9 mouse cellular contexts compared by ENCODE assay signal in the genomic region with DNA sequence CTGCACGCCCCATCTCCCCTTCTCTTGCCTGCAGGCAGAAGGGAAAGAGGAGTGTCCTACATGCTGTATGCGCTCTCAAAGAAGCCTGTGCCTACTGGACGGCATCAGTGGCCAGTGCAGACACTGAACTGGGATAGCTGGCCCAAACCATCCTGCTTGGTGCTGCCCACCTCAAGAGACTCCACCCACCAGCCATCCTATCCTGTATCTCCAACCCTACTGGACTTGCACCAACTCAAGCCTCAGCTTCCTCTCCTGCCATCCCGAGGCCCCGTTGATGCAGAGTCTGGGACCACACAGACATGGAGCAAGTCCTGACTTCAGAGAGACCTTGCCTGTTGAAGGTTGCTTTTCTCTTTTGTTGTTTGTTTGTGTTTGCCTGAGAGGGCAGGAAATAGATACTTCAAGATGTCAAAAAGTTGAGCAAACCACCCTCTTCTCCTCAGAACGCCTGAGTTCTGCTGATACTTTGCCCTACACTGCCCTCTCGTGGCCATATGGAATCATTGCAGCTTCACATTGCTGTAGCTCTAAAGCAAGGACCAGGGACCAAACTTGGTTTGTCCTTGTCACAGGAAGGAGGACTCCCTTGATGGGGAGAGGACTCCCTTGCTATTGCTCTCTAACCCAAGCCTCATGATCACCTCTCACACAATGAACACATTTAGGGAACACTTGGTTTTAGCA. TPM values are rescaled to one million over a fixed set of nuclear protein-coding genes. Genes with fewer than 3 reads are reported as not detected.
DNase-seq lines count a peak whose midpoint lies in the region; ATAC-seq and TF ChIP-seq lines count a peak whose summit lies in the region.
"Had no signal": no experiment of that assay in that cellular context is flagged by ENCODE, and none has a peak within 500 bp of the region (broad histone marks: within the 10 kb centered on the region; RNA-seq: fewer than 3 reads in every experiment).

No protein-coding gene starts in this region.

- peak; percentile 71 for DNase-seq in CD4-positive helper T cell, adult 2 months (ENCODE audit: low read depth, low spot score)
- peak; percentile 82 for DNase-seq in adrenal gland, postnatal 14 days
- peak; percentile 72 for DNase-seq in embryonic facial prominence, embryonic 10.5 days (ENCODE audit: low spot score)
- peak; percentile 67 to 77 for DNase-seq in heart, adult 9 months (ENCODE audit: low spot score in 2 of 2)
- peak; percentile 79 for DNase-seq in kidney, postnatal 14 days
- peak; percentile 26 for DNase-seq in liver, embryonic 13.5 days

- H3K27ac ChIP-seq in embryonic facial prominence, embryonic 10.5 days (replicated peaks) = no peak overlapping the region
- no peak overlapping the region for H3K27ac ChIP-seq in liver, embryonic 13.5 days
- H3K27ac ChIP-seq in neural tube, embryonic 12.5 days = no peak overlapping the region
- H3K27ac ChIP-seq in testis, adult 2 months (ENCODE audit: control insufficient read depth, insufficient read depth, low read depth, low read length) = no peak overlapping the region

- H3K4me1 ChIP-seq in embryonic facial prominence, embryonic 10.5 days = peaks cover 4% of the 10 kb centered on the region; the same call in 1 of the 2 replicates
- H3K4me1 ChIP-seq in liver, embryonic 13.5 days (replicated peaks) = no peaks in the 10 kb centered on the region
- H3K4me1 ChIP-seq in neural tube, embryonic 12.5 days = no peaks in the 10 kb centered on the region
- H3K4me1 ChIP-seq in testis, adult 2 months (ENCODE audit: control insufficient read depth, insufficient read depth, low read length) = peaks cover 4% of the 10 kb centered on the region; the same call in 1 of the 2 replicates

- no peak for TF ChIP-seq POLR2A in testis, adult 2 months (IDR thresholded peaks at IDR 0.05; ENCODE audit: control insufficient read depth, low read depth, low read length)

- WGBS in embryonic facial prominence, embryonic 10.5 days = 48% methylated on average over 7 of the region's 7 CpGs
- 45% methylated on average over 7 of the region's 7 CpGs for WGBS in liver, embryonic 13.5 days (ENCODE audit: insufficient replicate concordance)
- 53% methylated on average over 7 of the region's 7 CpGs for WGBS in neural tube, embryonic 12.5 days

- no peak overlapping the region for H3K9ac ChIP-seq in liver, embryonic 13.5 days
- no peak overlapping the region for H3K9ac ChIP-seq in neural tube, embryonic 12.5 days

- no peaks in the 10 kb centered on the region for H3K36me3 ChIP-seq in embryonic facial prominence, embryonic 10.5 days (replicated peaks)
- H3K36me3 ChIP-seq in liver, embryonic 13.5 days = no peaks in the 10 kb centered on the region
- no peaks in the 10 kb centered on the region for H3K36me3 ChIP-seq in neural tube, embryonic 12.5 days
- no peaks in the 10 kb centered on the region for H3K36me3 ChIP-seq in testis, adult 2 months (ENCODE audit: control insufficient read depth, insufficient read depth, low read length)

- H3K4me2 ChIP-seq in liver, embryonic 13.5 days = no peak overlapping the region
- H3K4me2 ChIP-seq in neural tube, embryonic 12.5 days (replicated peaks) = no peak overlapping the region

- no peaks in the 10 kb centered on the region for H3K9me3 ChIP-seq in embryonic facial prominence, embryonic 10.5 days
- no peaks in the 10 kb centered on the region for H3K9me3 ChIP-seq in liver, embryonic 13.5 days (replicated peaks)
- H3K9me3 ChIP-seq in neural tube, embryonic 12.5 days = no peaks in the 10 kb centered on the region

- ATAC-seq in liver, embryonic 13.5 days (ENCODE audit: low read depth) = no peak
- peak; percentile 35; the same call in 1 of the 2 replicates for ATAC-seq in neural tube, embryonic 12.5 days (ENCODE audit: low FRiP score, low read depth)

- peaks cover 48% of the 10 kb centered on the region for H3K27me3 ChIP-seq in embryonic facial prominence, embryonic 10.5 days (replicated peaks; ENCODE audit: low read depth, poor library complexity, severe bottlenecking)
- peaks cover 2% of the 10 kb centered on the region; the same call in 1 of the 2 replicates for H3K27me3 ChIP-seq in liver, embryonic 13.5 days
- H3K27me3 ChIP-seq in neural tube, embryonic 12.5 days (replicated peaks) = peaks cover 80% of the 10 kb centered on the region
- H3K27me3 ChIP-seq in testis, adult 2 months (ENCODE audit: control insufficient read depth, insufficient read depth, low read length) = no peaks in the 10 kb centered on the region

- no peak overlapping the region for H3K4me3 ChIP-seq in embryonic facial prominence, embryonic 10.5 days
- H3K4me3 ChIP-seq in liver, embryonic 13.5 days (replicated peaks) = no peak overlapping the region
- no peak overlapping the region for H3K4me3 ChIP-seq in neural tube, embryonic 12.5 days
- H3K4me3 ChIP-seq in testis, adult 2 months (ENCODE audit: control insufficient read depth, low read depth, low read length) = no peak overlapping the region
- H3K4me3 ChIP-seq: erythroblast, embryonic 14.5 days had no signal

- TF ChIP-seq CTCF in testis, adult 2 months (IDR thresholded peaks at IDR 0.05; ENCODE audit: control insufficient read depth, insufficient read depth, insufficient replicate concordance, low read depth, low read length) = peak; percentile 63; the same call in 1 of the 2 replicates

RNA-seq across cellular contexts. Expression of a gene that starts 7.9 kb away (rescaled TPM):
- total RNA-seq in adrenal gland, postnatal 14 days (2021) = 13.3 and 25.6 TPM in 2 replicates
- polyA plus RNA-seq in embryonic facial prominence, embryonic 10.5 days (2016; fragmentation: Nextera tagmentation; extraction: Ambion mirVana) = 3.8 and 4.7 TPM in 2 replicates
- polyA plus RNA-seq in liver, embryonic 13.5 days (2015; fragmentation: Nextera tagmentation; extraction: Ambion mirVana) = 0.20 and 0.24 TPM in 2 replicates
- polyA plus RNA-seq in neural tube, embryonic 12.5 days (2016; fragmentation: Nextera tagmentation; extraction: Ambion mirVana) = not detected in 2 replicates
- polyA plus RNA-seq in testis, adult 2 months (2012; rRNA removed) = 0.32 and 4.6 TPM in 2 replicates
- polyA plus RNA-seq: erythroblast, embryonic 14.5 days had no signal

RNA-seq across cellular contexts. Expression of a gene that starts 34.1 kb away (rescaled TPM):
- total RNA-seq in adrenal gland, postnatal 14 days (2021) = not detected in 2 replicates
- polyA plus RNA-seq in embryonic facial prominence, embryonic 10.5 days (2016; fragmentation: Nextera tagmentation; extraction: Ambion mirVana) = 0.12 and 0.55 TPM in 2 replicates
- 0.45 and 0.60 TPM in 2 replicates for polyA plus RNA-seq in liver, embryonic 13.5 days (2015; fragmentation: Nextera tagmentation; extraction: Ambion mirVana)
- 0.47 and 0.66 TPM in 2 replicates for polyA plus RNA-seq in neural tube, embryonic 12.5 days (2016; fragmentation: Nextera tagmentation; extraction: Ambion mirVana)
- polyA plus RNA-seq in testis, adult 2 months (2012; rRNA removed) = 0.07 and 0.15 TPM in 2 replicates
- polyA plus RNA-seq: erythroblast, embryonic 14.5 days had no signal

RNA-seq across cellular contexts. Expression of a gene that starts 36.3 kb away (rescaled TPM):
- 5.4 and 5.8 TPM in 2 replicates for total RNA-seq in adrenal gland, postnatal 14 days (2021)
- 18.7 and 24.0 TPM in 2 replicates for polyA plus RNA-seq in embryonic facial prominence, embryonic 10.5 days (2016; fragmentation: Nextera tagmentation; extraction: Ambion mirVana)
- polyA plus RNA-seq in liver, embryonic 13.5 days (2015; fragmentation: Nextera tagmentation; extraction: Ambion mirVana) = 1.4 and 1.7 TPM in 2 replicates
- 8.8 and 11.7 TPM in 2 replicates for polyA plus RNA-seq in neural tube, embryonic 12.5 days (2016; fragmentation: Nextera tagmentation; extraction: Ambion mirVana)
- 61.8 and 84.2 TPM in 2 replicates for polyA plus RNA-seq in testis, adult 2 months (2012; rRNA removed)

Comparison
In these comparisons a context has a peak if more than half of its experiments do, and no peak if none do; other contexts are left out.
1. DNase-seq: peak in every context shown above with its lines; median percentile 82 in adrenal gland, postnatal 14 days; 79 in kidney, postnatal 14 days; 72 in embryonic facial prominence, embryonic 10.5 days; 72 in heart, adult 9 months; 71 in CD4-positive helper T cell, adult 2 months; 26 in liver, embryonic 13.5 days.